Mouse (Mus musculus) effector memory CD4-positive, alpha-beta T cell, adult 5 months (primary cell): Measurements from ENCODE around the gene Gdf2. TPM values are rescaled to one million over a fixed set of nuclear protein-coding genes. Genes with fewer than 3 reads are reported as not detected.

Experiments
- polyA plus RNA-seq: library from polyadenylated mRNA; unstranded; fragments of 100-300 nt; shearing (Covaris generic); gene quantifications from one replicate; pipeline ENCODE4 v1.2.1, GENCODE M21; 2017

Gene Gdf2
- not detected for polyA plus RNA-seq

GRCm38 (mm10) chr14:33940739-33941138 lies at the start of gene Gdf2:
Gene Gdf2, plus strand, starts transcription at chr14:33941039.

GRCm38 (mm10) chr14:33923168-33924070 lies 17.4 kb upstream of the Gdf2 start, which contains the start of gene Gdf10:
Gene Gdf10, plus strand, starts transcription at chr14:33923587.

GRCm38 (mm10) chr14:33953761-33954160 lies 12.9 kb downstream of the Gdf2 start, which contains the start of gene Rbp3:
Gene Rbp3, plus strand, starts transcription at chr14:33954003.

GRCm38 (mm10) chr14:33978604-33979059 lies 37.8 kb downstream of the Gdf2 start, which contains the start of gene Zfp488:
Gene Zfp488, minus strand, starts transcription at chr14:33978764.

Other genes starting within 250 kb of the Gdf2 start
- not detected for gene Gdf10, start 17.5 kb upstream of the Gdf2 start, polyA plus RNA-seq
- gene Rbp3, start 13.0 kb downstream of the Gdf2 start, polyA plus RNA-seq: not detected
- gene Zfp488, start 37.7 kb downstream of the Gdf2 start, polyA plus RNA-seq: not detected
- gene Gm30083, start 74.1 kb downstream of the Gdf2 start, polyA plus RNA-seq: not detected
- gene Gm5460, start 75.7 kb downstream of the Gdf2 start, polyA plus RNA-seq: not detected
- gene Antxrl, start 111.7 kb downstream of the Gdf2 start, polyA plus RNA-seq: not detected
- not detected for gene Anxa8, start 144.9 kb downstream of the Gdf2 start, polyA plus RNA-seq
- gene A630023A22Rik, start 161.7 kb downstream of the Gdf2 start, polyA plus RNA-seq: not detected
- gene Npy4r, start 211.4 kb downstream of the Gdf2 start, polyA plus RNA-seq: not detected